ENCODE assay signal across 9 mouse cellular contexts in genomic region chr16:20716841-20717180, GRCm38 (mm10). TPM values are rescaled to one million over a fixed set of nuclear protein-coding genes. Genes with fewer than 3 reads are reported as not detected.
A peak's percentile ranks its signal among the peaks of the same experiment; 100 is the strongest.
DNase-seq lines count a peak whose midpoint lies in the region; ATAC-seq and TF ChIP-seq lines count a peak whose summit lies in the region.
"Had no signal": no experiment of that assay in that cellular context is flagged by ENCODE, and none has a peak within 500 bp of the region (broad histone marks: within the 10 kb centered on the region; RNA-seq: fewer than 3 reads in every experiment).

No protein-coding gene starts in this region.

- H3K27ac ChIP-seq in kidney, adult 2 months (ENCODE audit: insufficient read depth, low read depth, low read length) = peak overlapping the region; percentile 96
- H3K27ac ChIP-seq in hindbrain, embryonic 14.5 days = peak overlapping the region; percentile 88
- peak overlapping the region; percentile 92 for H3K27ac ChIP-seq in midbrain, embryonic 12.5 days (replicated peaks)

- peak overlapping the region; percentile 92 for H3K4me2 ChIP-seq in hindbrain, embryonic 14.5 days (replicated peaks)
- H3K4me2 ChIP-seq in midbrain, embryonic 12.5 days (replicated peaks) = peak overlapping the region; percentile 84

- ATAC-seq in hindbrain, embryonic 14.5 days (ENCODE audit: low FRiP score) = peak; percentile 19
- no peak for ATAC-seq in midbrain, embryonic 12.5 days (ENCODE audit: low FRiP score, low read depth)
- no peak for ATAC-seq in activated CD4-positive, CD25-positive, alpha-beta regulatory T cell, adult 4 months

- H3K4me1 ChIP-seq in kidney, adult 2 months (ENCODE audit: control insufficient read depth, insufficient read depth, low read length) = peaks cover 6% of the 10 kb centered on the region; the same call in 1 of the 2 replicates
- peaks cover 36% of the 10 kb centered on the region for H3K4me1 ChIP-seq in hindbrain, embryonic 14.5 days (replicated peaks; ENCODE audit: control insufficient read depth, insufficient read depth, low read length)
- H3K4me1 ChIP-seq in midbrain, embryonic 12.5 days = peaks cover 40% of the 10 kb centered on the region

- H3K27me3 ChIP-seq in kidney, adult 2 months (replicated peaks; ENCODE audit: control insufficient read depth, insufficient read depth, low read length) = no peaks in the 10 kb centered on the region
- no peaks in the 10 kb centered on the region for H3K27me3 ChIP-seq in hindbrain, embryonic 14.5 days (ENCODE audit: control insufficient read depth, insufficient read depth, low read length)
- H3K27me3 ChIP-seq in midbrain, embryonic 12.5 days = no peaks in the 10 kb centered on the region
- H3K27me3 ChIP-seq: Patski had no signal

- no peak for TF ChIP-seq POLR2A in kidney, adult 2 months (IDR thresholded peaks at IDR 0.05; ENCODE audit: low read depth, low read length)
- TF ChIP-seq POLR2A in brain, embryonic 14.5 days (IDR thresholded peaks at IDR 0.05; ENCODE audit: borderline replicate concordance, extremely low read depth, insufficient read depth, insufficient read length, poor library complexity, severe bottlenecking) = no peak

- H3K36me3 ChIP-seq in kidney, adult 2 months (ENCODE audit: control insufficient read depth, insufficient read depth, low read length) = no peaks in the 10 kb centered on the region
- H3K36me3 ChIP-seq in hindbrain, embryonic 14.5 days (replicated peaks; ENCODE audit: control insufficient read depth, insufficient read depth) = peaks cover 41% of the 10 kb centered on the region
- peaks cover 30% of the 10 kb centered on the region for H3K36me3 ChIP-seq in midbrain, embryonic 12.5 days

- H3K9ac ChIP-seq in hindbrain, embryonic 14.5 days = peak overlapping the region; percentile 72
- peak overlapping the region; percentile 78 for H3K9ac ChIP-seq in midbrain, embryonic 12.5 days (replicated peaks)

- 2% methylated on average over 8 of the region's 8 CpGs for WGBS in kidney, adult 2 months
- WGBS in hindbrain, embryonic 14.5 days = 1% methylated on average over 8 of the region's 8 CpGs
- WGBS in midbrain, embryonic 12.5 days = under 1% methylated on average over 8 of the region's 8 CpGs

- DNase-seq in kidney, adult 2 months = no peak
- no peak for DNase-seq in kidney, postnatal 36 days
- DNase-seq in brain, embryonic 14.5 days (ENCODE audit: low read depth) = peak; percentile 43
- no peak for DNase-seq in hindbrain, embryonic 14.5 days (ENCODE audit: low spot score)
- DNase-seq in thymus, postnatal 0 days (ENCODE audit: low spot score) = no peak
- DNase-seq in right cerebral cortex, postnatal 14 days = no peak

- TF ChIP-seq CTCF in kidney, adult 2 months (conservative IDR thresholded peaks at IDR 0.05; ENCODE audit: insufficient read depth, insufficient read length, low read depth, low read length) = 0 out of 2 replicates have a peak, but pooled peaks have one; percentile 9
- no peak for TF ChIP-seq CTCF in brain, embryonic 14.5 days (IDR thresholded peaks at IDR 0.05; ENCODE audit: borderline replicate concordance, extremely low read depth, insufficient read depth, insufficient read length)

- H3K9me3 ChIP-seq in hindbrain, embryonic 14.5 days (ENCODE audit: control insufficient read depth, low read length) = no peaks in the 10 kb centered on the region
- no peaks in the 10 kb centered on the region for H3K9me3 ChIP-seq in midbrain, embryonic 12.5 days

- H3K4me3 ChIP-seq in kidney, adult 2 months (ENCODE audit: insufficient read depth, low read depth, low read length) = peak overlapping the region; percentile 51
- H3K4me3 ChIP-seq in hindbrain, embryonic 14.5 days (replicated peaks; ENCODE audit: low read length) = peak overlapping the region; percentile 52
- peak overlapping the region; percentile 61 for H3K4me3 ChIP-seq in midbrain, embryonic 12.5 days

RNA-seq across cellular contexts. Expression of gene Polr2h, which starts 0.7 kb away (rescaled TPM):
- polyA plus RNA-seq in kidney, adult 2 months (2012; rRNA removed) = 14.0 and 22.4 TPM in 2 replicates
- 51.9 and 66.5 TPM in 2 replicates for polyA plus RNA-seq in brain, embryonic 14.5 days (2012; rRNA removed)
- polyA plus RNA-seq in hindbrain, embryonic 14.5 days (2014; fragmentation: Nextera tagmentation; extraction: Ambion mirVana) = 93.2 and 95.9 TPM in 2 replicates
- polyA plus RNA-seq in midbrain, embryonic 12.5 days (2016; fragmentation: Nextera tagmentation; extraction: Ambion mirVana) = 84.5 and 87.6 TPM in 2 replicates
- polyA plus RNA-seq in thymus, postnatal 0 days (2015; fragmentation: Nextera tagmentation; extraction: Ambion mirVana) = 116 and 117 TPM in 2 replicates
- 10 to 100 TPM; 72.6 to 80.2 TPM for polyA plus RNA-seq in activated CD4-positive, CD25-positive, alpha-beta regulatory T cell, adult 4 months (2017; shearing (Covaris generic))

RNA-seq across cellular contexts. Expression of gene Clcn2, which starts 0.7 kb away (rescaled TPM):
- polyA plus RNA-seq in kidney, adult 2 months (2012; rRNA removed) = 21.4 and 33.1 TPM in 2 replicates
- 80.4 and 100 TPM in 2 replicates for polyA plus RNA-seq in brain, embryonic 14.5 days (2012; rRNA removed)
- 28.7 and 32.1 TPM in 2 replicates for polyA plus RNA-seq in hindbrain, embryonic 14.5 days (2014; fragmentation: Nextera tagmentation; extraction: Ambion mirVana)
- polyA plus RNA-seq in midbrain, embryonic 12.5 days (2016; fragmentation: Nextera tagmentation; extraction: Ambion mirVana) = 30.7 and 32.8 TPM in 2 replicates
- polyA plus RNA-seq in thymus, postnatal 0 days (2015; fragmentation: Nextera tagmentation; extraction: Ambion mirVana) = 5.3 and 7.1 TPM in 2 replicates
- 1 to 10 TPM; 1.3 to 2.0 TPM for polyA plus RNA-seq in activated CD4-positive, CD25-positive, alpha-beta regulatory T cell, adult 4 months (2017; shearing (Covaris generic))

RNA-seq across cellular contexts. Expression of gene Chrd, which starts 16.1 kb away (rescaled TPM):
- polyA plus RNA-seq in kidney, adult 2 months (2012; rRNA removed) = 7.2 and 10.7 TPM in 2 replicates
- 24.6 and 30.0 TPM in 2 replicates for polyA plus RNA-seq in brain, embryonic 14.5 days (2012; rRNA removed)
- 5.4 and 7.3 TPM in 2 replicates for polyA plus RNA-seq in hindbrain, embryonic 14.5 days (2014; fragmentation: Nextera tagmentation; extraction: Ambion mirVana)
- 4.8 and 5.3 TPM in 2 replicates for polyA plus RNA-seq in midbrain, embryonic 12.5 days (2016; fragmentation: Nextera tagmentation; extraction: Ambion mirVana)
- 0.91 and 1.3 TPM in 2 replicates for polyA plus RNA-seq in thymus, postnatal 0 days (2015; fragmentation: Nextera tagmentation; extraction: Ambion mirVana)
- polyA plus RNA-seq in activated CD4-positive, CD25-positive, alpha-beta regulatory T cell, adult 4 months (2017; shearing (Covaris generic)) = not detected

RNA-seq across cellular contexts. Expression of gene Thpo, which starts 17.5 kb away (rescaled TPM):
- polyA plus RNA-seq in kidney, adult 2 months (2012; rRNA removed) = 17.1 and 17.7 TPM in 2 replicates
- polyA plus RNA-seq in brain, embryonic 14.5 days (2012; rRNA removed) = 2.8 and 3.6 TPM in 2 replicates
- polyA plus RNA-seq in hindbrain, embryonic 14.5 days (2014; fragmentation: Nextera tagmentation; extraction: Ambion mirVana) = 0.86 and 1.2 TPM in 2 replicates
- polyA plus RNA-seq in midbrain, embryonic 12.5 days (2016; fragmentation: Nextera tagmentation; extraction: Ambion mirVana) = 0.43 and 0.63 TPM in 2 replicates
- polyA plus RNA-seq in thymus, postnatal 0 days (2015; fragmentation: Nextera tagmentation; extraction: Ambion mirVana) = 0.12 and 0.26 TPM in 2 replicates
- under 1 TPM in 1 of 2 experiments, not detected in 1; 0.26 TPM for polyA plus RNA-seq in activated CD4-positive, CD25-positive, alpha-beta regulatory T cell, adult 4 months (2017; shearing (Covaris generic))

RNA-seq across cellular contexts. Expression of gene Fam131a, which starts 23.8 kb away (rescaled TPM):
- polyA plus RNA-seq in kidney, adult 2 months (2012; rRNA removed) = 3.6 and 4.7 TPM in 2 replicates
- polyA plus RNA-seq in brain, embryonic 14.5 days (2012; rRNA removed) = 53.5 and 74.8 TPM in 2 replicates
- 41.8 and 44.2 TPM in 2 replicates for polyA plus RNA-seq in hindbrain, embryonic 14.5 days (2014; fragmentation: Nextera tagmentation; extraction: Ambion mirVana)
- 17.9 and 18.0 TPM in 2 replicates for polyA plus RNA-seq in midbrain, embryonic 12.5 days (2016; fragmentation: Nextera tagmentation; extraction: Ambion mirVana)
- 2.1 and 2.3 TPM in 2 replicates for polyA plus RNA-seq in thymus, postnatal 0 days (2015; fragmentation: Nextera tagmentation; extraction: Ambion mirVana)
- polyA plus RNA-seq in activated CD4-positive, CD25-positive, alpha-beta regulatory T cell, adult 4 months (2017; shearing (Covaris generic)) = 1 to 10 TPM in 1 of 2 experiments, not detected in 1; 1.2 TPM
